Mouse (Mus musculus) midbrain, embryonic 16.5 days (tissue): ENCODE results near the gene Crybb1. TPM values are rescaled to one million over a fixed set of nuclear protein-coding genes. Genes with fewer than 3 reads are reported as not detected.

Source experiments
- ATAC-seq: fragments of 200-750 bp; cut with Nextera tagmentation; 2 replicates; pipeline ENCODE4 v1.8.0; 2017; ENCODE audit warnings: moderate TSS enrichment
- H3K27ac ChIP-seq: fragments of 300-500 bp; sonication (generic); 2 replicates; pipeline ENCODE4 v1.5.1; 2014; ENCODE audit warnings: mild to moderate bottlenecking, low read length, mixed read lengths
- H3K27me3 ChIP-seq: fragments of 300-500 bp; sonication (generic); 2 replicates; pipeline ENCODE4 v1.6.1; 2014; ENCODE audit warnings: low read depth, low read length, mixed read lengths; ENCODE audit not compliant: control insufficient read depth, insufficient read depth
- H3K36me3 ChIP-seq: fragments of 300-500 bp; sonication (generic); 2 replicates; pipeline ENCODE4 v1.6.1; 2014; ENCODE audit warnings: mild to moderate bottlenecking, low read length, moderate library complexity, mixed read lengths; ENCODE audit not compliant: control insufficient read depth, insufficient read depth
- H3K4me1 ChIP-seq: fragments of 300-500 bp; sonication (generic); 2 replicates; pipeline ENCODE4 v1.6.1; 2014; ENCODE audit warnings: mild to moderate bottlenecking, low read length, mixed read lengths; ENCODE audit not compliant: control insufficient read depth, insufficient read depth
- H3K4me2 ChIP-seq: fragments of 300-500 bp; sonication (generic); 2 replicates; pipeline ENCODE4 v1.6.1; 2014; ENCODE audit warnings: mild to moderate bottlenecking, low read length, mixed read lengths
- H3K4me3 ChIP-seq: fragments of 300-500 bp; sonication (generic); 2 replicates; pipeline ENCODE4 v1.5.1; 2014; ENCODE audit warnings: low read depth, mild to moderate bottlenecking, low read length, moderate library complexity, mixed read lengths
- H3K9ac ChIP-seq: fragments of 300-500 bp; sonication (generic); 2 replicates; pipeline ENCODE4 v1.6.1; 2014; ENCODE audit warnings: low read depth, low read length, mixed read lengths
- H3K9me3 ChIP-seq: fragments of 300-500 bp; sonication (generic); replicated peaks from 2 replicates; pipeline ENCODE4 v1.6.1; 2014; ENCODE audit warnings: mild to moderate bottlenecking, low read length, mixed read lengths; ENCODE audit not compliant: control insufficient read depth, poor library complexity, severe bottlenecking
- WGBS: fragments of 180-500 bp; shearing (Covaris S2); extraction: QIAGEN DNeasy Blood & Tissue Kit; methylation state at CpG from one replicate; pipeline ENCODE4 v1.1.7; 2014; 5-methylcytosine and 5-hydroxymethylcytosine counted together
- polyA plus RNA-seq: library from polyadenylated mRNA; unstranded; fragments of >200 nt; fragmentation: Nextera tagmentation; extraction: Ambion mirVana; gene quantifications from 2 replicates; pipeline ENCODE4 v1.2.1, GENCODE M21; 2015

Crybb1 gene
- polyA plus RNA-seq, 1 experiment from 2014 or later: 5.8 TPM

DNA sequence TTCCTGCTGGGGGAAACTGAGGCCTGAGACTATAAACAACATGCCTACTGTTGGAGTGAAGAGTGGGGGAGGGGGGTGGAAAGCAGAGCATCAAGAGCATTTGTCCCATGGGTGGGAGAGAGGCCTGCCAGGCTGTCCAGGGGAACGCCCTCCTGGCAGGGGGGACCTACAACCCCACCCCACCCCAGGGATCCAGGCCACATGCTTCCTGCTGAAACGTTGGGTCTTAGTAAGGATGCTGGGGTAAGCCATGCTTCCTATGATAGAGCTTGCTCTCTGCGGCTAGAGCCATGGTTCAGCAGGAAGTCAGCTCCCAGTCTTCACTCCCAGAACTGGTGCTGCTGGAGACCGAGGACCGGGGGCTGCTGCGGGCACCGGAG is 28.6 kb downstream of the Crybb1 start:
- 81% methylated on average over 7 of the region's 7 CpGs for WGBS
- no peak overlapping the region for H3K27ac ChIP-seq

DNA sequence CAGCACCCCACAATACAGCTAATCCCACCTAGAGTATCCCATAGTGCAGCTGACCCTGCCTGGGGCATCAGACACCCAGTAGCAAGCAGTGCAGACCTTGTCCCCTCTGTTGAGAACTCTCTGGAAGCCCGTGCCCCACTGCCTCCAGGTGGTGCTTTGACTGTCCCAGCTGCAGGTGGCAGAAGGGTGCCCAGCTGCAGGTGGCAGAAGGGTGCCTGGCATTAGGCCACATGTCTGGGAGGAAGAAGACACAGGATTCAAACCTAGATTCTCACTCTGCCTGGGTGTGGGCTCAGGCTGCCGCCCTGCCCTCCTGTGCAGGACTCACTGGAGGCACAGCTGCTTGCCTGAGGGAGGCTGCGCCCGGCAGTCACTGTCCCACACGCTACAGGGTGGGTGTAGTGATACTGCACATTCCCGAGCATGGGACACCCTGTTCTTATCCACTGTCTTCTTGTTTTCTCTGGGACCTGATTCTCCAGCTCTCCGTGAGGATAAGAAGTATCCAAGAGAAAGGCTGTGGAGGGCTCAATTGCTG is 30.0 kb downstream of the Crybb1 start:
- no peak overlapping the region for H3K4me2 ChIP-seq
- H3K27me3 ChIP-seq: no peaks in the 10 kb centered on the region
- H3K4me3 ChIP-seq: no peak overlapping the region
- ATAC-seq: no peak
- H3K9me3 ChIP-seq: no peaks in the 10 kb centered on the region
- H3K27ac ChIP-seq: no peak overlapping the region
- H3K36me3 ChIP-seq: no peaks in the 10 kb centered on the region
- H3K4me1 ChIP-seq: peaks cover 4% of the 10 kb centered on the region
- WGBS: 91% methylated on average over 7 of the region's 7 CpGs
- 0 out of 2 replicates have a peak overlapping the region, but pooled peaks have one; percentile 12 for H3K9ac ChIP-seq

More for the DNA sequence above, 28.6 kb downstream of the Crybb1 start:
- H3K9ac ChIP-seq: no peak overlapping the region
- H3K4me2 ChIP-seq: no peak overlapping the region
- no peaks in the 10 kb centered on the region for H3K27me3 ChIP-seq
- ATAC-seq: no peak
- H3K4me1 ChIP-seq: peaks cover 4% of the 10 kb centered on the region
- H3K4me3 ChIP-seq: no peak overlapping the region
- H3K9me3 ChIP-seq: no peaks in the 10 kb centered on the region
- no peaks in the 10 kb centered on the region for H3K36me3 ChIP-seq

DNA sequence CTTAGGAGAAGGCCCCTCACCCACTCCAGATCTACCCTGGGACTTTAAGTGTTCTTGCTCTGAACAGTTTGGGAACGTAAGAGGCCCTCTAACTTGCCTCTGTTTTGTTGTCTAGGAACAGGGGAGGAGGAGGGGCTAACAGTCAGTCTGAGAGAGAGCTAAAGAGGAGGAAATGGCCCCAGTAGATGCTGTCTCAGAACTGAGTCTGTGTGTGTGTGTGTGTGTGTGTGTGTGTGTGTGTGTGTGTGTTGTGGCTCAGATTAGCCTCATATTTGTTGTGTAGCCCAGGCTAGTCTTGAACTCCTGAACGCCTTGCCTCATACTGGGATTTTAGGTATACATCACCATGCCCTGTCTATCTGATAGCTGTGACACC is 31.0 kb downstream of the Crybb1 start:
- WGBS: 80% methylated on average over 2 of the region's 2 CpGs
- H3K27me3 ChIP-seq: no peaks in the 10 kb centered on the region
- H3K4me2 ChIP-seq: no peak overlapping the region
- no peak overlapping the region for H3K27ac ChIP-seq
- H3K4me3 ChIP-seq: no peak overlapping the region
- H3K36me3 ChIP-seq: no peaks in the 10 kb centered on the region
- ATAC-seq: no peak
- H3K9me3 ChIP-seq: no peaks in the 10 kb centered on the region
- no peak overlapping the region for H3K9ac ChIP-seq
- peaks cover 4% of the 10 kb centered on the region for H3K4me1 ChIP-seq

DNA sequence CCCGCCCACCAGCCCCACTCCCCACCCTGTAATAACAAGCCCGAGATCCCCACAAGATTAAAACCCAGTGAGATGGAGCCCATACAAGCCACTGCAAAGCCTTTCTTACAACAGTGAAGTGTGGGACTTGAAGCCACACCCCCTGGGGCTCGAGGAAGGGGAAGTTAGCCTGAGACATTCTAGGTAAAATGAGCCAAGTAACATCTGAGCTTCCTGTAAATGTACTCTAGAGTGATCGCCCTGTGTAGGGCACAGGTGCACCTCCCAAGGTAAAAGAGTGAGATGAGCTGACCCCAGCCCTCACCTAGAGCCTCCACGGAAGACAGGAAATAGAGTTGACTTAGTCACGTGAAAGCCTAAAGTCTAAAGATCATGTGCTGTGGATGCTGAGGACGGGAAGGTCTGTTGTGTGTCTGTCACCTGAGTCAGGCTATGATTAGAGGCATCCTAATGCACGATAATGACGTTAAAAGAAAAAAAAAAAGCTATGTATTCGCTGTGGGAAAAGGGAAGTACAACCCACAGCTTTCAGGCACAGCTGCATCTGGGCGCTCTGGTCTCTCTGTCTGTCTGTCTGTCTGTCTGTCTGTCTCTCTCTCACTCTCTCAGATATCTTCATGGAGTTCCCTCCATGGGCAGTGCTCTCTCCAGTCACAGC is 31.5 kb downstream of the Crybb1 start:
- no peaks in the 10 kb centered on the region for H3K36me3 ChIP-seq
- ATAC-seq: no peak

DNA sequence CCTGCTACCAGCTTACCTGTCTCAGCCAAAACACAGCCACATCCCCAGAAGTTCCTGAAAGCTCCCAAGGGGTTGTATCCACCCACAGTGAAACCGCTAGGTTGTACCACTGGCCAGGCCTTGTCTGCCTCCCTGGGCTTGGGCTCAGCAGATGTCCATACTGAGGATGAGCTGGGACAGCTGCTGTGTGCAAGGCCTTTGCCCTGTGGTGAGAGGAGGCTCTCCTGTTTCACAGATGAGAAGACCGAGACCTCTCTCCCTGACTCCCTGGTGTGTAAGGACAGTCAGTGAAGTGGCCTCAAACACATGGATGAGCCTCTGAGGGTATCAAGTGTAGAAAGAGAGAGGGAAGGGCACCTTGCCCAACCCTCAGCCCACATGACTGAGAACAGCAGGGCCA is 32.0 kb downstream of the Crybb1 start:
- Histone ChIP-seq H3K4me1 (no peaks in the 10 kb centered on the region), H3K27me3 (no peaks in the 10 kb centered on the region), H3K9me3 (no peaks in the 10 kb centered on the region), H3K4me3 (no peak overlapping the region), H3K4me2 (no peak overlapping the region), H3K27ac (no peak overlapping the region), H3K36me3 (no peaks in the 10 kb centered on the region), H3K9ac (no peak overlapping the region)
- ATAC-seq: no peak
- 88% methylated on average over 2 of the region's 2 CpGs for WGBS

More for the DNA sequence above, 31.5 kb downstream of the Crybb1 start:
- Histone ChIP-seq H3K27ac (no peak overlapping the region), H3K4me2 (no peak overlapping the region), H3K9ac (no peak overlapping the region), H3K9me3 (no peaks in the 10 kb centered on the region), H3K4me3 (no peak overlapping the region), H3K4me1 (peaks cover 3% of the 10 kb centered on the region), H3K27me3 (no peaks in the 10 kb centered on the region)
- WGBS: 83% methylated on average over 11 of the region's 11 CpGs

DNA sequence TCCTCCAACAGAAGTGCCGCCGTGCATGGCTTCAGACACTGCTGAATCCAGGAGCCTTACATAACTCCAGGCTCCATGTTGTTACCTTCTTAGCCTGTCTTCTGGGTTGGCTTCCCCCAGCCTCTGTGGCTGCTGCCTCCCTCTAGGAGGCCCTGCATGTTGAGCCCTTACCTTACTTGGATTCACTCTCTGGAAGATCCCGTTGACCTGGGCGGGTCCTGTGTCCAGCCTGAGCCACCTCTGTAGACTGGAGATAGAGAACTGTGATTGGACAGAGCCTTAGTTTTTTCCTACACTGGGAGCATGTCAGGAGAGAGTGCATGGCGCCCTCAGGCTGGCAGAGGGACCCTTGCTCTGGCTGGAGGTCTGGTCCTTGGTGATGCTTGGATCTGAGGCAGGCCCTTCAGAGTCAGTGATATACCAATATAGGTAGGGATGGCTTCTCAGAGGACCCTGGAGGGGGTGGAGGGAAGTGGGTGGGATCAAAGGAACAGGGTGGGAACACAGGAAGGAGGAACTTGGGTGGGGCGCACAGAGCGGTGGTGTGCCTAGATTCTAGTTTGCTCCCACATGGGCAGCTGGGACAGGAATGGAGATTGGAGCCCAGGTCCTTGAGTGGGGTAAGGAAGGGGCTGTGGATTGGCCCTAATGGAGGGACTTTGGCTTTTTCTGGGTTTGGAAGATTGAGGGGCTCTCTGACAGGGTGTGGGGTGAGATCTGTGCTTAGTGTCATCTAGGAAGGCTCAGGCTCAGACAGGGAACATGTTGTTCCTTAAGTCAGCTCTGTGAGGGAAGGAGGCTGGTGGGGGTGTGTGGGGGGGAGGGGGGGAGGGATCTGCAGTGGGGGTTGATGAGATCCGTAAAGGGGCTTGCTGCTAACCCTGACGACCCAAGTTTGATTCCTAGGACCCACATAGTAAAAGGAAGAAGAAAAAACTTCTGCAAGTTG is 32.9 kb downstream of the Crybb1 start:
- H3K4me2 ChIP-seq: no peak overlapping the region
- H3K27me3 ChIP-seq: no peaks in the 10 kb centered on the region
- no peak overlapping the region for H3K4me3 ChIP-seq
- ATAC-seq: no peak
- no peaks in the 10 kb centered on the region for H3K9me3 ChIP-seq
- 82% methylated on average over 9 of the region's 9 CpGs for WGBS
- H3K27ac ChIP-seq: no peak overlapping the region
- no peaks in the 10 kb centered on the region for H3K36me3 ChIP-seq
- no peaks in the 10 kb centered on the region for H3K4me1 ChIP-seq
- no peak overlapping the region for H3K9ac ChIP-seq

DNA sequence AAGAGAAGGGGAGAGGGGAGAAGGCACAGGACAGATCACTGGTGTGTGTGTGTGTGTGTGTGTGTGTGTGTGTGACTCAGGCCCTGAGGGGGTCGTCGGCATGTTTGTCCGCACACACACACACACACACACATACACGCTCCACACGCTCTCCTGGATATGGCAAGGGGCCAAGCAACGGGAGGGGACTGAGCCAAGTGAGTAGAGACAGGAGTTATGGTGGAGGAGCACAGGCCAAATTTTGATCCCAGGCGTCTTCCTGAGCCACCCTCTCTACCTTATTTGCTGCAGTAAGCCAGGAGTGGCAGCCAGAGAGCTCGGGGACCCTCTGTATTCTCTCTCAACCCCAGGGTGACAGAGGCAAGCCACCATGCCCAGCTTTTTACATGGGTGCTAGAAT is 33.6 kb downstream of the Crybb1 start:
- Histone ChIP-seq H3K4me1 (no peaks in the 10 kb centered on the region), H3K27me3 (no peaks in the 10 kb centered on the region), H3K9ac (no peak overlapping the region), H3K9me3 (no peaks in the 10 kb centered on the region), H3K4me2 (no peak overlapping the region), H3K4me3 (no peak overlapping the region), H3K36me3 (no peaks in the 10 kb centered on the region), H3K27ac (no peak overlapping the region)
- WGBS: 66% methylated on average over 8 of the region's 8 CpGs
- ATAC-seq: no peak

DNA sequence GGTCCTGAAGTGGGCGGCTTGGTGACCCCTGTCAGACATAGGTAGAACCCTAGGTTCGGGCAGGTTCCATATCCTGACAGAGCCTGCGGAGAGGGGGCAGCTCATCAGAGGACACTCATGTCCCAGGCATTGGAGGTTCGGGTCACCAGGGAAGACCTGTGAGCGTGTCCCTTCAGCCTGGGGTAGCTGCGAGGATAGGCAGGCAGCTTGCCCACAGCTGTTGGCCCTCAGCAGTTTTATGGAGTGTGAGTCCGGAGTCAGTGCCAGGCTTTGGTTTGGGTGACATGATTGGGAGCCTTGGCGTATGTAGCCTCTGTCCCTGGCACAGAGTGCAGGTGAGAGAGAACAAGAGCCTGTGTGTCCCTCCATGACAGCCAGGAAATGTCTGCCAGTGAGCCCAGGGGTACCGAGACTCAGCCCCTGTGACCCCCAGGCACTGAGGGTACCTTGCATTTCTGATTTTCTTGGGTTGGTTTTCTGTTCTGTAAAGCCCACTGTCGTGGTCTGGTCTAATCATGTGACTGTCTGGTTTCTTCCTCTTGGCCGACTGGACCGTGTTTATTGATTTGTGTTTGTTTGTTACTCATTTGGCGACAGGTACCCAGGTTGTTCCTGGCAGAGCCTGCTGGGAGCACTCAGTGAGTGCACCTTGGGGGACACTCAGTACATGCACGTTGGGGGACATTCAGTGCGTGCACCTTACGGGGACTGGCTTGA is 34.4 kb downstream of the Crybb1 start:
- no peaks in the 10 kb centered on the region for H3K27me3 ChIP-seq
- no peaks in the 10 kb centered on the region for H3K36me3 ChIP-seq
- no peak for ATAC-seq
- H3K9ac ChIP-seq: no peak overlapping the region
- H3K4me2 ChIP-seq: no peak overlapping the region
- no peaks in the 10 kb centered on the region for H3K9me3 ChIP-seq
- H3K4me3 ChIP-seq: no peak overlapping the region
- H3K27ac ChIP-seq: no peak overlapping the region
- 89% methylated on average over 16 of the region's 16 CpGs for WGBS
- peaks cover 3% of the 10 kb centered on the region; the same call in 1 of the 2 replicates for H3K4me1 ChIP-seq
